Mouse (Mus musculus): ENCODE measurements around the gene Hsdl2. TPM values are rescaled to one million over a fixed set of nuclear protein-coding genes. Genes with fewer than 3 reads are reported as not detected.
A peak's percentile ranks its signal among the peaks of the same experiment; 100 is the strongest.

Hsdl2 gene
- polyA plus RNA-seq (2016; fragmentation: Nextera tagmentation; extraction: Ambion mirVana), result 43.2 and 45.4 TPM in 2 replicates

- WGBS, result under 1% methylated on average over 61 of the region's 61 CpGs
- peak within 1 kb of the TSS; percentile 74 for H3K27ac ChIP-seq
- no peaks in the 10 kb centered on the region for H3K9me3 ChIP-seq
- H3K4me2 ChIP-seq (replicated peaks), result peak within 1 kb of the TSS; percentile 64
- ATAC-seq (ENCODE audit: low FRiP score, low read depth), result peak; percentile 94
- H3K4me1 ChIP-seq, result peaks cover 7% of the 10 kb centered on the region; the same call in 1 of the 2 replicates
- H3K4me3 ChIP-seq, result peak within 1 kb of the TSS; percentile 72
- H3K36me3 ChIP-seq, result no peaks in the 10 kb centered on the region
- H3K9ac ChIP-seq, result peak within 1 kb of the TSS; percentile 58
- no peaks in the 10 kb centered on the region for H3K27me3 ChIP-seq (replicated peaks)
These were observed at the start of gene Hsdl2 for GRCm38 (mm10) chr4:59581314-59582185. Gene Hsdl2, plus strand, starts transcription at chr4:59581563.

GRCm38 (mm10) chr4:59533268-59533667 is 48.1 kb upstream of the Hsdl2 start:
- Histone ChIP-seq H3K9me3 (no peaks in the 10 kb centered on the region), H3K4me1 (no peaks in the 10 kb centered on the region), H3K27ac (no peak overlapping the region), H3K4me3 (no peak overlapping the region), H3K9ac (no peak overlapping the region), H3K4me2 (replicated peaks) (no peak overlapping the region), H3K36me3 (no peaks in the 10 kb centered on the region), H3K27me3 (replicated peaks) (no peaks in the 10 kb centered on the region)
- 91% methylated on average over 2 of the region's 2 CpGs for WGBS
- no peak for ATAC-seq (ENCODE audit: low FRiP score, low read depth)

DNA sequence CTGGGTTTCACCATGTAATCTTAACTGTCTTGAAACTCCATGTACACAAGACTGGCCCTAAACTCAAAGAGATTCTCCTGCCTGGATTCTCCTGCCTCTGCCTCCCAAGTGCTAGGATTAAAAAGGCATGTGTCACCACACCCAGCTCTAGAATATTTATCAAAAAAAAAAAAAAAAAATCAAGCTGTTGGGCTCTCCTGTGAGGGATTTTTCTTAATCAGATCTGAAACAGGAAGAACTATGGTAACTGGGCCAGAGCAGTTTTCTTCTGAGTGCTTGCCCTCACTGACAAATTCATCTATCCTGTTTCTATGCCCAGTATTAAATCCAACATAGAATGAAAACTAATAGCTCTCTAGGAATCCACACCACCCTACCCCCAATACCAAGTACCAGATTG is 45.7 kb upstream of the Hsdl2 start:
- H3K9ac ChIP-seq, result no peak overlapping the region
- H3K27ac ChIP-seq, result no peak overlapping the region
- H3K9me3 ChIP-seq, result no peaks in the 10 kb centered on the region
- ATAC-seq (ENCODE audit: low FRiP score, low read depth), result no peak
- H3K4me2 ChIP-seq (replicated peaks), result no peak overlapping the region
- H3K4me3 ChIP-seq, result no peak overlapping the region
- no peaks in the 10 kb centered on the region for H3K4me1 ChIP-seq
- no peaks in the 10 kb centered on the region for H3K27me3 ChIP-seq (replicated peaks)
- H3K36me3 ChIP-seq, result no peaks in the 10 kb centered on the region

- no peak overlapping the region for H3K27ac ChIP-seq
- 86% methylated on average over 1 of the region's 1 CpGs for WGBS
- ATAC-seq (ENCODE audit: low FRiP score, low read depth), result no peak
These were observed 45.1 kb upstream of the Hsdl2 start for GRCm38 (mm10) chr4:59536281-59536680.

DNA sequence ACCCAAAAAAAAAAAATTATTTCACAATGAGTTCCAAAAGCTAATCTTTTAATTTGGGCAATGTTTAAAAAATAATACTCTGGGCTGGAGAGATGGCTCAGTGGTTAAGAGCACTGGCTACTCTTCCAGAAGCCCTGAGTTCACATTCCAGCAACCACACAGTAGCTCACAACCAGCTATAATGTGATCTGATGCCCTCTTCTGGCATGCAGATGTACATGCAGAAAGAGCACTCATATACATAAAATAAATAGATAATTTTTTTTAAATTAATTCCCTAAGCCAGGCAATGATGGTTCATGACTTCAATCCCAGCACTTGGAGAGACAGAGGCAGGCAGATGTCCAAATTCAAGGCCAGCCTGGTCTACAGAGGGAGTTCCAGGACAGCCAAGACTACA is 38.4 kb upstream of the Hsdl2 start:
- no peak overlapping the region for H3K4me2 ChIP-seq (replicated peaks)
- no peak overlapping the region for H3K4me3 ChIP-seq
- H3K9ac ChIP-seq, result no peak overlapping the region
- no peaks in the 10 kb centered on the region for H3K27me3 ChIP-seq (replicated peaks)
- peaks cover 10% of the 10 kb centered on the region; the same call in 1 of the 2 replicates for H3K4me1 ChIP-seq
- no peak overlapping the region for H3K27ac ChIP-seq
- H3K36me3 ChIP-seq, result no peaks in the 10 kb centered on the region
- ATAC-seq (ENCODE audit: low FRiP score, low read depth), result no peak
- no peaks in the 10 kb centered on the region for H3K9me3 ChIP-seq

More at GRCm38 (mm10) chr4:59536281-59536680, 45.1 kb upstream of the Hsdl2 start:
- Histone ChIP-seq H3K4me2 (replicated peaks) (no peak overlapping the region), H3K4me3 (no peak overlapping the region), H3K9me3 (no peaks in the 10 kb centered on the region), H3K27me3 (replicated peaks) (no peaks in the 10 kb centered on the region), H3K9ac (no peak overlapping the region), H3K4me1 (no peaks in the 10 kb centered on the region), H3K36me3 (no peaks in the 10 kb centered on the region)

GRCm38 (mm10) chr4:59544654-59545053 is 36.7 kb upstream of the Hsdl2 start:
- Histone ChIP-seq H3K27ac (no peak overlapping the region), H3K4me2 (replicated peaks) (no peak overlapping the region), H3K4me3 (no peak overlapping the region), H3K36me3 (no peaks in the 10 kb centered on the region), H3K9me3 (no peaks in the 10 kb centered on the region), H3K9ac (no peak overlapping the region), H3K27me3 (replicated peaks) (no peaks in the 10 kb centered on the region), H3K4me1 (peaks cover 10% of the 10 kb centered on the region; the same call in 1 of the 2 replicates)
- ATAC-seq (ENCODE audit: low FRiP score, low read depth), result no peak
- 89% methylated on average over 2 of the region's 2 CpGs for WGBS

GRCm38 (mm10) chr4:59546285-59547071 is 34.9 kb upstream of the Hsdl2 start:
- Histone ChIP-seq H3K36me3 (no peaks in the 10 kb centered on the region), H3K27ac (no peak overlapping the region), H3K27me3 (replicated peaks) (no peaks in the 10 kb centered on the region), H3K9me3 (no peaks in the 10 kb centered on the region), H3K9ac (no peak overlapping the region), H3K4me2 (replicated peaks) (peak overlapping the region; percentile 72), H3K4me1 (peaks cover 10% of the 10 kb centered on the region; the same call in 1 of the 2 replicates), H3K4me3 (no peak overlapping the region)
- 68% methylated on average over 7 of the region's 7 CpGs for WGBS
- ATAC-seq (ENCODE audit: low FRiP score, low read depth), result no peak

DNA sequence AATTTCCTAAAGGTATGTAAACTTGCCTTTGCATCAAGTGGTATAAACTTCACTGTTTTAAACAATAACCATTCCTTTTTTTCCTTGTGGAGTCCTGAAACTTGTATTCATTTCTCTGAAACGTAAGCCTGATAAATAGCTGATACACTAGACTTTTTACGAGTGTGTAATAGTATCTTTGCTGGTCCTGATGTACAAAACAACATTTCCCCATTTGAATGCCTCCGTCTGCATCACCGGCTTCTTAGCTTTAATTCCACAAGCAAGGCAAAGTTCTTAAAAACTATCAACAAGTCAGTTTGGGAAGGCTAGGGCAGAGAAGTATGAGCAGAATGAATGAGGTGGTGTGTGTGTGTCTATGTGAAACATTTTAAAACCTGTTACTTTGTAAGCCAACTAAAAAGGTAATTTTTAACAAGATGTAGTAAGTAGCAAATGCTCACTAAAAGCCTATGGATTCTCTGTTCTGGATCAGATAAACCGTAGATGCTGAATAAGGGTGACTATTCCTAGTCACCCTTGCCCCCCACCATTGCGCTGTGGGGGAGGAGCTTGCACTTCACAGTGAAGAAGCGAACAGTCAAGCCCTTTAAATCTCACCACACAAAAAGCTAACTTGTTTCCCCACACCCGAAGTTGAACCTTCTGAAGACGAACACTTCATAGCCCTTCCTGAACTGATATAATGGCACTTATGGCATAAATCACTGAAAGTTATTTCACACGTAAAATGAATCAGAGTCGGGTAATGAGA is 34.0 kb upstream of the Hsdl2 start:
- no peaks in the 10 kb centered on the region for H3K27me3 ChIP-seq (replicated peaks)
- peak overlapping the region; percentile 87; the same call in 1 of the 2 replicates for H3K4me3 ChIP-seq
- peak overlapping the region; percentile 72 for H3K4me2 ChIP-seq (replicated peaks)
- H3K27ac ChIP-seq, result no peak overlapping the region
- ATAC-seq (ENCODE audit: low FRiP score, low read depth), result no peak
- H3K4me1 ChIP-seq, result peaks cover 10% of the 10 kb centered on the region; the same call in 1 of the 2 replicates
- H3K36me3 ChIP-seq, result no peaks in the 10 kb centered on the region
- WGBS, result 25% methylated on average over 11 of the region's 11 CpGs
- no peak overlapping the region for H3K9ac ChIP-seq
- H3K9me3 ChIP-seq, result no peaks in the 10 kb centered on the region

GRCm38 (mm10) chr4:59548011-59548559 is 33.3 kb upstream of the Hsdl2 start:
- Histone ChIP-seq H3K9ac (peak overlapping the region; percentile 90), H3K27ac (no peak overlapping the region), H3K36me3 (no peaks in the 10 kb centered on the region), H3K4me3 (peak overlapping the region; percentile 87), H3K27me3 (replicated peaks) (no peaks in the 10 kb centered on the region), H3K4me2 (replicated peaks) (peak overlapping the region; percentile 72), H3K4me1 (peaks cover 10% of the 10 kb centered on the region; the same call in 1 of the 2 replicates), H3K9me3 (no peaks in the 10 kb centered on the region)
- no peak for ATAC-seq (ENCODE audit: low FRiP score, low read depth)
- 4% methylated on average over 18 of the region's 18 CpGs for WGBS

DNA sequence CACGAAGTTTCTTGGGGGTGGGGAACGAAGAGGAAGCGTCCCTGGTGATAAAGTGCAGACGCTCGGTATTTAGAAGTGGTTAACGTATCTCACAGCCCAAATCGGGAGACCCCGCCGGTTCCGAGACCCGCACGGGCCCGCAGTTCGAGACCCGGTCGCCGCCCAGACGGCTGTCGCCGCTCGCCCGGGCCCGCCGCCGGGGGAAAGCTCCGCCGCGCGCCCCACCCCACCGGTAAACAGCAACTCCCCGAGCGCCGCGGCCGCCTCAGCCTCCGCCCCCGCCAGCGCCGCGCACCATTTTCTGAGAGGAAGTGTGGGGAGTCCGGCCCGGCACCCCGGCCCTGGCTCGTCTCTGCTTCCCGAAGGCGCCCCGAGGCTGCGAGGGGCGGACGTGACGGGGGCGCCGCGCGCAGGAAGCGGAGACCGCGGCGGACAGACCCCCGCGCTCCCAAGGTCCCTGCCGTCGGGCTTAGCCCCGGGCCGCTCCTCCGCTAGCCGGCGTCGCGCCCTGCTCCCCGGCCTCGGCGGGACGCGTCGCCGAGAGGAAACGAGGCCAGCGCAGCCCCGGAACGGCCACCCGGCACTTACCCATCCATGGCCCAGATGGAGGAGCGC is 32.7 kb upstream of the Hsdl2 start:
- 1% methylated on average over 81 of the region's 83 CpGs for WGBS
- no peaks in the 10 kb centered on the region for H3K27me3 ChIP-seq (replicated peaks)
- peak overlapping the region; percentile 72 for H3K4me2 ChIP-seq (replicated peaks)
- H3K27ac ChIP-seq, result peak overlapping the region; percentile 82
- no peaks in the 10 kb centered on the region for H3K9me3 ChIP-seq
- peaks cover 10% of the 10 kb centered on the region; the same call in 1 of the 2 replicates for H3K4me1 ChIP-seq
- peak overlapping the region; percentile 90 for H3K9ac ChIP-seq
- H3K4me3 ChIP-seq, result peak overlapping the region; percentile 87
- peak; percentile 80 for ATAC-seq (ENCODE audit: low FRiP score, low read depth)
- H3K36me3 ChIP-seq, result no peaks in the 10 kb centered on the region
